Mouse (Mus musculus) mouse embryonic stem cell (cell line): ENCODE measurements around the gene Nrxn2.

Experiments used
- in situ Hi-C, 2 experiments: fragments of 300-500 bp; cut with MboI; formaldehyde crosslinking; loops; 1 replicate in 1 of 2; 3 replicates in 1 of 2; pipeline ENCODE4 v1.14.3; 2019 to 2020; ENCODE audit warnings: low sequenced_read_pairs in 2 of 2, low pct_unique_long_range_greater_than_20kb in 1 of 2, mixed read lengths in 1 of 2; ENCODE audit not compliant: unreplicated experiment in 1 of 2

Gene Nrxn2

GRCm38 (mm10) chr19:6526010-6526409 lies 107.5 kb downstream of the Nrxn2 start:
- in situ Hi-C loops, result no loop called here

DNA sequence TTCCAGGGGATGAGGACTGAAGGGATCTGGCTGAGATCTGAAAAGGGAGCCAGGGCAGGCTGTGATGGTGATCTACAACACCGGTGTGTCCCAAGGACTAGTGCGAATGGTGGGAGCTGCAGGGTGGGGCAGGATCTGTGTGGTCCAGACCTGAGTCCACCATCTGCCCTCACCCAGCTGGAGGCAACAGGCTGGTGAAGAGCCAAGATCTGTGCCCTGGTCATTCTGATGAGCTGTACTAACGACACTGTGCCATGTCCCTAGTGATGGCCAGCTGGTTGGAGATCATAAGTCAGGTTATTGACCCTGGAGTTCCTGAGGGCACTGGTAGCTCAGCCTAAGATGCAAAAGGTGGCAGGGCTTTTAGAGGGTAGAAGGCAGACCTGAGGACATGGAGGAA lies 108.9 kb downstream of the Nrxn2 start:
- in situ Hi-C loops, result no loop called here

DNA sequence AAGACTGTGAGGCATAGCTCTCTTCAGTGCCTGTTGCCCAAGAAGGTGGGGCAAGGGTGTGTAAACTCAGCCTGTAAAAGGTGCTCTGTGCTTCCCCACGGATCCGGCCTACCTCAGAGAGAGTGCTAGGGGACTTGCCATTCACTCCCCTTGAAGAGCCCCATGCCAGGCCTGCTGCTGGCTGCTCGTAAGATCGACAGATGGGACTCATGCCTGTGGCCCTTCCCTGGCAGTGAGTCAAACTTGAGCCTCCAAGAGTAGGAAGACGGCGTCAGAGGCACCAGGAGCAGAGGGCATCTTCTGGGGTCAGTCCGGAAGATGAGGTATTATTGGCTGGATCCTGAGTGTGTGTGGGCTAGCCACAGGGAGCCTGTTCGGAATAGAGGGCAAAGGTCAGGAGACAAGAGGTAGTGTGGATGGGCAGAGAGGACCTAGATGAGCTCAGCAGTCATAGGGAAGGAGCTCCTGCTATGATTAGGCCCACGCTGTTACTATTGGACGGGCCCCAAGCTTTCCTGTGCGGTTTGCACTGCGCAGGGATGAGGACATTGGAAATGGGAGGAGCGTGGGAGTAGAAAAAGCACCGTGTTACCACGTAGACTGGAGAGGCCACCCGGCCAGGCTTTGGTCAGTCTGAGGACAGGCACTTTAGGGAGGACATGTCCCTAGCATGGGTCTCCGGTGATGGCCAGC lies 109.5 kb downstream of the Nrxn2 start:
- in situ Hi-C loops, result no loop called here

- in situ Hi-C loops, result no loop called here
Measured at GRCm38 (mm10) chr19:6529265-6529985, 110.9 kb downstream of the Nrxn2 start.

DNA sequence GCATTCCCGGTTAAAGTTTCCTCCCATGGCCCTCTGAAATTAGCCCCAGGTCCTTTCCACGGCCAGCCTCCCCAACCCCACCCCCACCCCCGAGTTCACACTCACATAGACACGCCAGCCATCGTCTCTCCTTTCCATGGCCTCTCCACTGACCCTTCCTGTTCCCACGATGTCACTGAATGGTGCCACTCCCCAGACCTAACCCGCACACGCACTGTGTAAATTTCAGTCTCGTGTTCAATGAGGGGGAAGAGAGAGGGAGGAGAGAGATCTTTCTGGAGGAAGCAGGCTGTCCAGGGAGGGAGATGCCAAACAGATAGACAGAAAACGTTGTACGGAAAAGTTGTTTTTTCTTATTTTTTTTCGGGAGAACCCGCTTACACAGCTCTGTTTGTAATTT lies 111.8 kb downstream of the Nrxn2 start:
- in situ Hi-C loops, result no loop called here

DNA sequence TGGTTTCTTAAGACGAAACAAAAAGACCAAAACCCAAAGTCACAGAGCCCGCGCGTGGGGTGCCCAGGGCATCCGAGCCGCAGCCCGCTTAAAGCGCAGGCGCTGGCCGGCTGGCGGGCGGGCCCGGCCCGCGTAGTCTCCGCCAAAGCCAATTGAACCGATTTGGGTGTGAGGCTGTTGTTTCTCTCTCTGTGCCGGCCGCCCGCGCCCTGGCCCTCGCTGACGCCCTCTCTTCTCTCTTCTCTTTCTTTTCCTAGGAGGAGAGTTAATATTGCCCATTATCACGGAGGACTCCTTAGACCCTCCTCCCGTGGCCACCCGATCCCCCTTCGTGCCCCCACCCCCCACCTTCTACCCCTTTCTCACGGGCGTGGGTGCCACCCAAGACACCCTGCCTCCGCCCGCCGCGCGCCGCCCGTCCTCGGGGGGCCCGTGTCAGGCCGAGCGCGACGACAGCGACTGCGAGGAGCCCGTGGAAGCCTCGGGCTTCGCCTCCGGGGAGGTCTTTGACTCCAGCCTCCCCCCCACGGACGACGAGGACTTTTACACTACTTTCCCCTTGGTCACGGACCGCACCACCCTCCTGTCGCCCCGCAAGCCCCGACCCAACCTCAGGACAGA lies 112.6 kb downstream of the Nrxn2 start:
- in situ Hi-C loops, result no loop called here

DNA sequence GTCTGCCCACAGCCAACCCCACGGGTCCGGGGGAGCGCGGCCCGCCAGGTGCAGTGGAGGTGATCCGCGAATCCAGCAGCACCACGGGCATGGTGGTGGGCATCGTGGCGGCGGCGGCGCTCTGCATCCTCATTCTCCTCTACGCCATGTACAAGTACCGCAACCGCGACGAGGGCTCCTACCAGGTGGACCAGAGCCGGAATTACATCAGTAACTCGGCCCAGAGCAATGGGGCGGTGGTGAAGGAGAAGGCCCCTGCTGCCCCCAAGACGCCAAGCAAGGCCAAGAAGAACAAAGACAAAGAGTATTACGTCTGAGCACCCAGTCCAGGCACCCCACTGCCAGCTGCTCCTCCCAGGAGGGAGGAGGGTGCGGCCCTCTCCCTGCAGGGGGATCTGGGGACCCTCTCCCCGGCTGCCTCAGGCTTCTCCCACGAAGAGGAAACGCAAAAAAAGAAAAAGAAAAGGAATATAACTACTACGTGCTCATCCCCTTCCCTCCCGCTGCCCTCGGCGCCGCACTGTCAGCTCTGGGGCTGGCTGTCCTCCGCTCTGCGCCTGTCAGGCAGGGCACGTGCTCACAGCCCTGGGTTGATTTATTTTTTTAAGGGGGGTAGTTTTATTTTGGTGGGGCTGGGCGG lies 113.4 kb downstream of the Nrxn2 start:
- in situ Hi-C loops, result no loop called here

DNA sequence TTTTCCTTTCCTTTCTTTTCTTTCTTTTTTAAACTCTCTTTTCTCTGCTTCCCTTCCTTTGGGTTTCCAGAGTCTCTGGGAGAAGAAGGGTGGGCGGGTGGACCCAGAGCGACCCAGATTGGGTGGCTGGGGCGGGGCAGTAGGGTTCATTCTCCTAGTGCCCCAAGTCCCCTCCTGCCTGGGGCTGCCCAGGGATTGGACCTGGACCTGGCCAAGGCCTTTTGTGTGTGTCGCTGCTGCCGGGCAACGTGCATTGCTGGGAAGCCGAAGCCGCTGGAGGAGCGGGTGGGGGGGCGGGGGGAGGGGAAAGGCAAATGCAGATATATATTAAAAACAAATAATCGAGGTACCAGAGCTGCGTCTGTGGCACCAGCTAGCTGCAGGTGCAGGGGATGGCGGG lies 114.1 kb downstream of the Nrxn2 start:
- in situ Hi-C loops, result no loop called here

DNA sequence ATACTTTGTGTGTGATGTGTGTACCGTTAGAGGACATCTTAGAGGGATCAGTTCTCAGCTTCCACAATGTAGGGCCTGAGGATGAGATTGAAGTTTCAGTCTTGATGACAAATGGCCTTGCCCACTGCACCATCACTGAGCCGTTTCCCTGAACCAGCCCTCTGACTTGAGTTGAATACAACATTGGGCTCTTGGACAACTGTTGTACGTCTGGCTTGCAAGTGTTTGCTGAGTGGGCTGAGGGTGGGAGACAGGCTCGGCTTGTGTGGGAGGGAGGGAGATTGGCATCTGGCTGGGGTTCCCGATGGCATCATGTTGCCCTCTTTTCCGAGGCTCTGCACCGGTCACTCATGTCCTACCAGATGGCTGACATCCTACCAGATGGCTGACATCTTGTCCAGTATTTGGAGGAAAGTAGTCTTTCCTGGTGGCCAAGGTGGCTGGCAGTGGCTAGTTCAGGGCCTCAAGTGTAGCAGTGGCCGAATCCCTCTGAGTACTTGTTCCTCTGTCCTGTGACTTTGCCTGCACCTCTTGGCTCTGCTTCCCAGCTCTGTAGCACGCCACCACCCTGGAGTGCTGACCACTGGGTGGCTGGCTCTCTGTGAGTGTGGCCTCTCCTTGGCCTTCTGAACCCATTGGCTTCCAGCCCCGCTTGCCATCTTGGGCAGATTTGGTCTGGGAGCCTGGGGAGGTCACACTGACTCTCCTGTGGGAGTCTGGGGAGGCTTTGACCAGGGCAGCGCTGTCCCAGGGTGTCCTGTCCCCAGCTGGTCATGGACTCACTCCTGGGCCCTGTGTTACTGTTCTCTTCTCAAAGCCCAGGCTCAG lies 115.0 kb downstream of the Nrxn2 start:
- in situ Hi-C loops, result no loop called here

DNA sequence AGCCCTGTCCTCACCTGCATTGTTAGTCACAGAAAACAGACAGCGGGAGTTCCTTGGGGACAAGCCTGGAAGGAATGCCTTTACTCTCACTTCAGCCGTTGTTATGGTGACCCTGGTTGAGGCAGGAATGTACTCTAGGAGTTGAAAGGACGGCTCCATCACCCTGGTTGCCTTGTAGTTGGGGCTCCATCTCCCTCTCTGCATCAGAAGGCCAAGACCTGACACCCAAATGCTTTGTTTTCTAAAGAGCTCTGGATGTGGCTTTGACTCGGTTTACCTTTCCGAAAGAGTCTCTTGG lies 115.5 kb downstream of the Nrxn2 start:
- in situ Hi-C loops, result no loop called here

GRCm38 (mm10) chr19:6536201-6536600 lies 117.7 kb downstream of the Nrxn2 start:
- in situ Hi-C loops, result no loop called here

GRCm38 (mm10) chr19:6536696-6537095 lies 118.2 kb downstream of the Nrxn2 start:
- in situ Hi-C loops, result no loop called here

GRCm38 (mm10) chr19:6537526-6537925 lies 119.0 kb downstream of the Nrxn2 start:
- in situ Hi-C loops, result no loop called here

DNA sequence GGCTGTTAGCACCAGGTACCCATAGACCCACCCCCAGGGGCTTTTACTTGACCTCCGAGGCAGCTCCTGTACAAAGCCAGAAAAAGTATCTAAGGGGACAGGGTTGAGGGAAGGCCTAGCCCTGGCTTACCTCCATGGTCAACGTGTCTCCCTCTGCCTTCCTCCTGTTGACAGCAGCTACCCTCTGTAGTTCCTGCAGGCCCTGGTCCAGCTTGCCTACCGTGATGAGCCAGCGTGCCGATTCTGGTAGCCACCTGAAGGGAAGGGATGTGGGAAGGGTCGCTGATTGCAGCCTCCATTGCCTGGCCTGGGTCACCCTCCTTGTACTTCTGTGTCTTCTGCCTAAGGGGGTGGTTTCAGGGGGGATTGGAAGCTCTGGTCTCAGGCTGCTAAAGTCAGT lies 120.0 kb downstream of the Nrxn2 start:
- in situ Hi-C loops, result no loop called here

GRCm38 (mm10) chr19:6539592-6539991 lies 121.1 kb downstream of the Nrxn2 start:
- in situ Hi-C loops, result no loop called here

- in situ Hi-C loops, result loop anchor here (5.0 kb wide), 2 partner anchors 33 to 48 kb away; no protein-coding TSS in a partner anchor
Measured at GRCm38 (mm10) chr19:6540191-6540590, 121.7 kb downstream of the Nrxn2 start.

DNA sequence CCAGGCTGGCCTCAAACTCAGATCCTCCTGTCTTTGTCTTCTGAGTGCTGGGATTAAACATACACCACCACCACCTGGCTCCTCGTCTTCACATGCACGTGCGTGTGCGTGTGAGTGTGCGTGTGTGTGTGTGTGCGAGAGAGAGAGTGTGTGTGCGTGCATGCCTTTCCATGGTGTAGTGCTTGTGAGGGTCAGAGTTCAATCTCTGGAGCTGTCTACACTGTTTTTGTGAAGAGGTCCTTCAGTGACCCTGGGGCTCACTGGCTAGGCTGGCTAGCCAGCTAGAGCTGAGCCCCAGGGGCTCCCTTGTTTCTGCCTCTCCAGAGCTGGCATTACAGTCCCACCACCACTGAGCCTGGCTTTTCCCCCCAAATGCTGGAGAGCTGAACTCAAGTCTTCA lies 123.0 kb downstream of the Nrxn2 start:
- in situ Hi-C loops, result loop anchor here (5.0 kb wide), 2 partner anchors 34 to 49 kb away; no protein-coding TSS in a partner anchor

DNA sequence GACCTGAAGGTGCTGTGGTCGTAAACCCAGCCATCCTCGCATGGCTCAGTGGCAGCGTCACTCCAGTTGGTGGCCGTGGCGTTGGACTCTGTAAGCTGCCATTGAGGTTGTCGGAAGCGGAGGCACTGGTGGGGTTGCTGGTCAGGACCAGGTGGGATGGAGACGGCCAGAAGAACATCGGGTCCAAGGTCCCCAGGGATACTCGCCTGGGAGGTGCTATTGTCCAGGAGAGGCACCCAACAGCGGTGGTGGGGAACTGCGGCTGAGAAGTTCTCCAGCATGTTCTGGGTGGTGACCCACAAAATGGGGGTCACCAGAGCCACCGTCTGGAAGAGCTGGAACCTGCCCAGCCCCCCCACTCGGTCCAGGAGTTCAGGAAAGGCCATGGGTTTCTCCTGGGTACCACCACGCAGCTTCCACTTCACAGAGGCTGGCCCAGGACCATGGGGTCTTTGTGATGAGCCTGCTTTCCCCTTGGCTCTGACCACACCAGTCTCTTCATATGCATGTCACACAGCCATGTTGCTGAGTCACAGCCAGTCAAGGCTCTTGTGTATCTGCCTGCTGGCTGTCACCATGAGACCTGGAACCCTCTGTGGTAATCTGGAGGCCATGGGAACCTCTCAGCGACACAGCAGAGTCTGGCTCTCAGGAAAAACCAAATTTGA lies 124.0 kb downstream of the Nrxn2 start, which contains the start of gene Slc22a12:
Slc22a12 (minus strand) TSS at position 666 of the 668 bp plus-strand sequence.
- in situ Hi-C loops, result loop anchor here (5.0 kb wide), 2 partner anchors 35 to 50 kb away; no protein-coding TSS in a partner anchor
